Mouse (Mus musculus) adrenal gland, postnatal 4 days (tissue): ENCODE measurements around the gene Plxna2. TPM values are rescaled to one million over a fixed set of nuclear protein-coding genes. Genes with fewer than 3 reads are reported as not detected.

Experiments used
- DNase-seq, 2 experiments: peaks; one replicate each; pipeline ENCODE4 v3.0.0; 2021 to 2022; ENCODE audit warnings: low spot score in 2 of 2, mixed read lengths in 2 of 2
- long read RNA-seq, 2 experiments: library from polyadenylated mRNA; stranded (forward); transcript quantifications; one replicate each; pipeline ENCODE4 v2.0.0; 2021
- total RNA-seq, 2 experiments: library from RNA; stranded (reverse); gene quantifications; 2 replicates each; pipeline ENCODE4 v1.2.3; 2021

Gene Plxna2
- 10 to 100 TPM; 12.3 to 12.4 TPM for total RNA-seq
- long read RNA-seq, experiment 1, partial matches to known transcripts: 0 of 1 reads
- long read RNA-seq, experiment 1, other reads (novel, unspliced or antisense): 1 of 1 reads
- long read RNA-seq, experiment 2, partial matches to known transcripts: 0 of 2 reads
- long read RNA-seq, experiment 2, other reads (novel, unspliced or antisense): 2 of 2 reads

GRCm38 (mm10) chr1:194617918-194618317 lies at the start of gene Plxna2:
Gene Plxna2, plus strand, starts transcription at chr1:194618218.
- DNase-seq: no peak

- no peak for DNase-seq
Observed at GRCm38 (mm10) chr1:194573870-194574269, 44.1 kb upstream of the Plxna2 start.

GRCm38 (mm10) chr1:194578270-194578669 lies 39.7 kb upstream of the Plxna2 start:
- no peak for DNase-seq

- no peak for DNase-seq
Observed at GRCm38 (mm10) chr1:194580539-194580938, 37.5 kb upstream of the Plxna2 start.

- no peak for DNase-seq
Observed at GRCm38 (mm10) chr1:194586670-194587069, 31.3 kb upstream of the Plxna2 start.

GRCm38 (mm10) chr1:194587532-194587931 lies 30.5 kb upstream of the Plxna2 start:
- DNase-seq: no peak

- DNase-seq: no peak
Observed at GRCm38 (mm10) chr1:194587956-194588668, 29.9 kb upstream of the Plxna2 start.

- peak; percentile 15 to 28 for DNase-seq
Observed at GRCm38 (mm10) chr1:194588711-194589451, 29.1 kb upstream of the Plxna2 start.

GRCm38 (mm10) chr1:194593155-194593554 lies 24.9 kb upstream of the Plxna2 start:
- DNase-seq: no peak

GRCm38 (mm10) chr1:194607406-194608261 lies 10.4 kb upstream of the Plxna2 start:
- DNase-seq: no peak

GRCm38 (mm10) chr1:194610516-194610915 lies 7.5 kb upstream of the Plxna2 start:
- DNase-seq: no peak

GRCm38 (mm10) chr1:194612628-194613027 lies 5.4 kb upstream of the Plxna2 start:
- DNase-seq: no peak

- DNase-seq: no peak
Observed at GRCm38 (mm10) chr1:194613271-194613834, 4.7 kb upstream of the Plxna2 start.

- no peak for DNase-seq
Observed at GRCm38 (mm10) chr1:194613923-194614830, 3.8 kb upstream of the Plxna2 start.

- no peak for DNase-seq
Observed at GRCm38 (mm10) chr1:194616136-194616535, 1.9 kb upstream of the Plxna2 start.

GRCm38 (mm10) chr1:194618841-194619311 lies 858 bp downstream of the Plxna2 start:
- DNase-seq: peak; percentile 28 to 55

GRCm38 (mm10) chr1:194619353-194620244 lies 1.6 kb downstream of the Plxna2 start:
- DNase-seq: peak; percentile 54 to 67

- peak in 1 of 2 experiments; percentile 28 for DNase-seq
Observed at GRCm38 (mm10) chr1:194620245-194620991, 2.4 kb downstream of the Plxna2 start.
